Mouse (Mus musculus) C2C12 (cell line): ENCODE measurements around the gene Crx. TPM values are rescaled to one million over a fixed set of nuclear protein-coding genes. Genes with fewer than 3 reads are reported as not detected.

Source experiments
- H3K27me3 ChIP-seq: one replicate; pipeline ENCODE4 v1.6.1; 2011; ENCODE audit not compliant: control insufficient read depth, insufficient read depth, insufficient read length
- H3K36me3 ChIP-seq: one replicate; pipeline ENCODE4 v1.6.1; 2011; ENCODE audit not compliant: control insufficient read depth, insufficient read depth
- H3K4me3 ChIP-seq: one replicate; pipeline ENCODE4 v1.5.1; 2011; ENCODE audit warnings: mild to moderate bottlenecking, control low read depth; ENCODE audit not compliant: poor library complexity, insufficient read depth, severe bottlenecking
- H3K79me2 ChIP-seq: one replicate; pipeline ENCODE4 v1.6.1; 2011; ENCODE audit not compliant: control insufficient read depth, insufficient read depth
- H3K79me3 ChIP-seq: one replicate; pipeline ENCODE4 v1.6.1; 2011; ENCODE audit warnings: low read depth, control low read depth
- H3ac ChIP-seq: one replicate; pipeline ENCODE3; 2011; ENCODE audit warnings: low read depth; ENCODE audit not compliant: control insufficient read depth, insufficient read length
- CEBPB ChIP-seq: IDR thresholded peaks from one replicate; pipeline ENCODE4 v1.6.1; 2011; ENCODE audit warnings: low read depth, mild to moderate bottlenecking, control low read depth, moderate library complexity
- CTCF ChIP-seq: IDR thresholded peaks from one replicate; pipeline ENCODE4 v1.5.1; 2011; ENCODE audit not compliant: control insufficient read depth, insufficient read depth, insufficient read length
- FOSL1 ChIP-seq: IDR thresholded peaks from one replicate; pipeline ENCODE4 v1.8.0; 2011; ENCODE audit warnings: mild to moderate bottlenecking, low read length; ENCODE audit not compliant: poor library complexity, insufficient read depth, severe bottlenecking
- MAX ChIP-seq: IDR thresholded peaks from one replicate; pipeline ENCODE4 v1.6.1; 2011; ENCODE audit warnings: mild to moderate bottlenecking, control low read depth
- MYOD1 ChIP-seq: IDR thresholded peaks from one replicate; pipeline ENCODE4 v1.6.1; 2011; ENCODE audit warnings: low read depth; ENCODE audit not compliant: control insufficient read depth, insufficient read length
- MYOG ChIP-seq: IDR thresholded peaks from one replicate; pipeline ENCODE4 v1.6.1; 2011; ENCODE audit not compliant: control insufficient read depth, insufficient read length; ENCODE audit errors: extremely low read depth
- USF1 ChIP-seq: IDR thresholded peaks from one replicate; pipeline ENCODE4 v1.6.1; 2011; ENCODE audit warnings: low read depth, mild to moderate bottlenecking, control low read depth, moderate library complexity
- polyA plus RNA-seq: library from polyadenylated mRNA; unstranded; fragments of >200 nt; fragmentation: generic; extraction: Trizol; gene quantifications from one replicate; pipeline ENCODE4 v1.2.1, GENCODE M21; 2012; ENCODE audit warnings: missing spikeins

The Crx gene
- polyA plus RNA-seq, 1 experiment, result not detected

- H3K79me2 ChIP-seq, result no peaks in the 10 kb centered on the region
- TF ChIP-seq USF1 (no peak), CTCF (no peak), CEBPB (no peak), MAX (no peak)
- no peak overlapping the region for H3K4me3 ChIP-seq
- no peaks in the 10 kb centered on the region for H3K79me3 ChIP-seq
- H3K27me3 ChIP-seq, result peaks cover 22% of the 10 kb centered on the region
- no peaks in the 10 kb centered on the region for H3K36me3 ChIP-seq
- H3ac ChIP-seq, result no peak overlapping the region
Observed at GRCm38 (mm10) chr7:15907971-15908590, 28.3 kb upstream of the Crx start.

- TF ChIP-seq MYOD1 (no peak), CEBPB (no peak), FOSL1 (no peak), USF1 (no peak), MAX (no peak), CTCF (no peak)
- no peaks in the 10 kb centered on the region for H3K79me3 ChIP-seq
- no peaks in the 10 kb centered on the region for H3K79me2 ChIP-seq
Observed at GRCm38 (mm10) chr7:15906602-15907001, 26.8 kb upstream of the Crx start.

DNA sequence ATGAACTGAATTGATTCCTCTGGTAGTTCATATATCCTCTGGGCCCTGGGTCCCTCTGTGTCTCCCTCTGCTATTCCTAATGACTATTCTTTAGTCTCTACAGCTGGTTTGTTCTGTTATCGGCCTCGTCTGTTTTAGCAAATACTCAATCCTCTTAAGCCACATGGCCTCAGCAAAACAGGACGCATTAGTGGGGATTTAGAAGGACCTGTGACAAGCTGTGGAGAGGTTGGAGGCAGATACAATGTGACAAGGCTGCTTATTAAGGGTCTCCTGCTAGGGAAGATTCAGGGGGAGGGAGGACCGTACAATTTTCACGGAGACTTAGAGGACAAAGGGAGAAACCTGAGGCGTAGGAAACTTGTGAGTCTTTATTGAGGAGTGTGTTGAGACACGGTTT, 26.1 kb upstream of the Crx start:
- no peaks in the 10 kb centered on the region for H3K79me2 ChIP-seq
- no peak for TF ChIP-seq FOSL1
- TF ChIP-seq MAX, result no peak
- no peak for TF ChIP-seq USF1
- TF ChIP-seq MYOG, result no peak
- TF ChIP-seq CEBPB, result no peak
- TF ChIP-seq CTCF, result no peak
- no peak for TF ChIP-seq MYOD1
- H3ac ChIP-seq, result no peak overlapping the region
- no peaks in the 10 kb centered on the region for H3K36me3 ChIP-seq
- H3K79me3 ChIP-seq, result no peaks in the 10 kb centered on the region
- peaks cover 26% of the 10 kb centered on the region for H3K27me3 ChIP-seq
- H3K4me3 ChIP-seq, result no peak overlapping the region

More at GRCm38 (mm10) chr7:15906602-15907001, 26.8 kb upstream of the Crx start:
- no peak overlapping the region for H3K4me3 ChIP-seq
- H3K27me3 ChIP-seq, result peaks cover 26% of the 10 kb centered on the region
- no peak overlapping the region for H3ac ChIP-seq
- no peaks in the 10 kb centered on the region for H3K36me3 ChIP-seq

DNA sequence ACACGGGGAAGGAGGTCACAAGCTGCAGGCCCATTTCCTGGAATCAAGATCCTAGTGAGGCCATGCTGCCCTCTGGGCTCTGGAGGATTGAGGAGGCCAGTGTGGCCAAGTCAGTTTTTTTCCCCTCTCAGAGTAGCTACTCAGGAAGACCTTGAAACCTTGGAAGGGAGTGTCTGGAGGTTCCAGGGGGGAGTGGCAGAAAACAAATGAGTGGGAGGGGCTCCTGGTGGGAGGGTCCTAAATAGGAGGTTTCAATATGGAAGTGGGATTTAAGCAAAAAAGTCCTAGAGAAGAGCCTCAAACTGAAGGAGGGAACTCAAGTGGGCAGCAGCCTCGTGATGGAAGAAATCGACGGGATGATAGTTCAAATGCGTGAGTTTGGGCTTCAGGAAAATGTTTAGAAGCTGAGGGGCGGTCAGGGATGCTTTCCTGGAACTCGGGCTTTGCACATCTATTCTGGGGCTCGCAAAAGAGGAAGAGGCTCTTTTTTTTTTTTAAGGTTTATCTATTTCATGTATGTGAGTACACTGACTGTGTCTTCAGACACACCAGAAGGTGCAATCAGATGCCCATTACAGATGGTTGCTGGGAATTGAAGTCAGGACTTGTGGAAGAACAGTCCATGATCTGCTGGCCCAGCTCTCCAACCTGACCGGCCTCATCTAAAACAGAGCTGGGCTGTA, 21.7 kb upstream of the Crx start:
- TF ChIP-seq MYOG (no peak), USF1 (no peak), CTCF (no peak), MYOD1 (no peak), FOSL1 (no peak), CEBPB (no peak), MAX (no peak)
- Histone ChIP-seq H3K79me3 (no peaks in the 10 kb centered on the region), H3K4me3 (no peak overlapping the region), H3K27me3 (peaks cover 19% of the 10 kb centered on the region), H3K36me3 (no peaks in the 10 kb centered on the region), H3K79me2 (no peaks in the 10 kb centered on the region), H3ac (no peak overlapping the region)

DNA sequence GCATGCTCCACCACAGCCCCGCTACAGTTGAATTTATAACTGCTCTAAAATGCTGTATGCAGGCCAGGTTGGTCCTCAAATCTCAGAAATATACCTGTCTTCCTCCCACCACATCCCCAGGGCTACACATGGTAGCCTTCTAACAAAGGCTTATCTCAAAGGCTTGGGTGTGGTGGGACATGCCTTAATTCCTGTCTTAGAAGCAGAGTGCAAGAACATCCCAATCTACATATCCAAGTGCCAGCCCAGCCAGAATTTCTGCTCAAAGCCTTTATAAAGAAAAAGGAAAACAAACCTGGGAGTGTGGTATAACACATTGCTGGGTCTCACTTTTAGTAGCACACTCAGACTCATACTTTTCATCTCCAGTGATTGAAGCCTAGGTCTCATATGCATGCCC, 14.5 kb upstream of the Crx start:
- Histone ChIP-seq H3K79me2 (no peaks in the 10 kb centered on the region), H3K4me3 (no peak overlapping the region), H3K36me3 (no peaks in the 10 kb centered on the region), H3K27me3 (no peaks in the 10 kb centered on the region), H3ac (no peak overlapping the region), H3K79me3 (no peaks in the 10 kb centered on the region)
- TF ChIP-seq USF1, result no peak
- no peak for TF ChIP-seq CEBPB
- no peak for TF ChIP-seq FOSL1
- TF ChIP-seq CTCF, result no peak
- no peak for TF ChIP-seq MAX

DNA sequence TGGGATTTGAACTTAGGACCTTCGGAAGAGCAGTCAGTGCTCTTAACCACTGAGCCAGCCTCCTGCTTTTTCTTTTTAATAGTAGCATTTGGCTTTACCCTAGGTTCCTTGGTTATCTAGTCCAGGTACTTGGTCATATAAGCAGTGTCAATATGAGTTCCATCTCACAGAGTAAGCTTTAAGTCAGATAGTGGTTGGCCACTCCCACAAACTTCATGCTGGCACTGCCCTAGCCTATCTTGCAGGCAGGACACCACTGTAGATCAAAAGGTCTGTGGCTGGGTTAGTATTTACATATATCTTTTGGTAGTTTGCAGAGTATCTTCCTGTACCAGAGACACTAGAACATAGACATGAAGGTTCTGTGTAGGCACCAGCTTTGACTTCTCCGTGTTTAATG, 4.4 kb upstream of the Crx start:
- Histone ChIP-seq H3K79me3 (no peaks in the 10 kb centered on the region), H3K4me3 (no peak overlapping the region), H3K79me2 (no peaks in the 10 kb centered on the region), H3ac (no peak overlapping the region), H3K36me3 (no peaks in the 10 kb centered on the region), H3K27me3 (no peaks in the 10 kb centered on the region)
- no peak for TF ChIP-seq CEBPB
- TF ChIP-seq FOSL1, result no peak
- TF ChIP-seq USF1, result no peak
- no peak for TF ChIP-seq MYOG
- no peak for TF ChIP-seq CTCF
- no peak for TF ChIP-seq MYOD1
- TF ChIP-seq MAX, result no peak
